Mouse (Mus musculus) midbrain, embryonic 16.5 days (tissue): ENCODE measurements around the gene Grik2. TPM values are rescaled to one million over a fixed set of nuclear protein-coding genes. Genes with fewer than 3 reads are reported as not detected.

Experiments
- ATAC-seq: fragments of 200-750 bp; cut with Nextera tagmentation; 2 replicates; pipeline ENCODE4 v1.8.0; 2017; ENCODE audit warnings: moderate TSS enrichment
- H3K27ac ChIP-seq: fragments of 300-500 bp; sonication (generic); 2 replicates; pipeline ENCODE4 v1.5.1; 2014; ENCODE audit warnings: mild to moderate bottlenecking, low read length, mixed read lengths
- H3K27me3 ChIP-seq: fragments of 300-500 bp; sonication (generic); 2 replicates; pipeline ENCODE4 v1.6.1; 2014; ENCODE audit warnings: low read depth, low read length, mixed read lengths; ENCODE audit not compliant: control insufficient read depth, insufficient read depth
- H3K36me3 ChIP-seq: fragments of 300-500 bp; sonication (generic); 2 replicates; pipeline ENCODE4 v1.6.1; 2014; ENCODE audit warnings: mild to moderate bottlenecking, low read length, moderate library complexity, mixed read lengths; ENCODE audit not compliant: control insufficient read depth, insufficient read depth
- H3K4me1 ChIP-seq: fragments of 300-500 bp; sonication (generic); 2 replicates; pipeline ENCODE4 v1.6.1; 2014; ENCODE audit warnings: mild to moderate bottlenecking, low read length, mixed read lengths; ENCODE audit not compliant: control insufficient read depth, insufficient read depth
- H3K4me2 ChIP-seq: fragments of 300-500 bp; sonication (generic); 2 replicates; pipeline ENCODE4 v1.6.1; 2014; ENCODE audit warnings: mild to moderate bottlenecking, low read length, mixed read lengths
- H3K4me3 ChIP-seq: fragments of 300-500 bp; sonication (generic); 2 replicates; pipeline ENCODE4 v1.5.1; 2014; ENCODE audit warnings: low read depth, mild to moderate bottlenecking, low read length, moderate library complexity, mixed read lengths
- H3K9ac ChIP-seq: fragments of 300-500 bp; sonication (generic); 2 replicates; pipeline ENCODE4 v1.6.1; 2014; ENCODE audit warnings: low read depth, low read length, mixed read lengths
- H3K9me3 ChIP-seq: fragments of 300-500 bp; sonication (generic); replicated peaks from 2 replicates; pipeline ENCODE4 v1.6.1; 2014; ENCODE audit warnings: mild to moderate bottlenecking, low read length, mixed read lengths; ENCODE audit not compliant: control insufficient read depth, poor library complexity, severe bottlenecking
- WGBS: fragments of 180-500 bp; shearing (Covaris S2); extraction: QIAGEN DNeasy Blood & Tissue Kit; methylation state at CpG from one replicate; pipeline ENCODE4 v1.1.7; 2014; 5-methylcytosine and 5-hydroxymethylcytosine counted together
- polyA plus RNA-seq: library from polyadenylated mRNA; unstranded; fragments of >200 nt; fragmentation: Nextera tagmentation; extraction: Ambion mirVana; gene quantifications from 2 replicates; pipeline ENCODE4 v1.2.1, GENCODE M21; 2015

Gene Grik2
- polyA plus RNA-seq, 1 experiment from 2014 or later, result 35.4 TPM

GRCm38 (mm10) chr10:49731841-49732240 lies 56.7 kb downstream of the Grik2 start:
- no peak for ATAC-seq
- no peaks in the 10 kb centered on the region for H3K36me3 ChIP-seq
- H3K4me1 ChIP-seq, result no peaks in the 10 kb centered on the region
- no peak overlapping the region for H3K9ac ChIP-seq
- H3K27me3 ChIP-seq, result no peaks in the 10 kb centered on the region
- 64% methylated on average over 2 of the region's 2 CpGs for WGBS
- no peak overlapping the region for H3K4me2 ChIP-seq
- no peak overlapping the region for H3K27ac ChIP-seq
- no peaks in the 10 kb centered on the region for H3K9me3 ChIP-seq
- H3K4me3 ChIP-seq, result no peak overlapping the region

- H3K9me3 ChIP-seq, result no peaks in the 10 kb centered on the region
Measured at GRCm38 (mm10) chr10:49723706-49724105, 64.9 kb downstream of the Grik2 start.

GRCm38 (mm10) chr10:49716856-49717255 lies 71.7 kb downstream of the Grik2 start:
- Histone ChIP-seq H3K4me1 (no peaks in the 10 kb centered on the region), H3K4me2 (no peak overlapping the region)
- ATAC-seq, result no peak

More at GRCm38 (mm10) chr10:49723706-49724105, 64.9 kb downstream of the Grik2 start:
- no peak overlapping the region for H3K9ac ChIP-seq
- H3K27ac ChIP-seq, result no peak overlapping the region
- no peaks in the 10 kb centered on the region for H3K27me3 ChIP-seq
- no peak for ATAC-seq
- H3K36me3 ChIP-seq, result no peaks in the 10 kb centered on the region
- no peak overlapping the region for H3K4me2 ChIP-seq
- WGBS, result 96% methylated on average over 2 of the region's 2 CpGs
- H3K4me3 ChIP-seq, result no peak overlapping the region
- H3K4me1 ChIP-seq, result no peaks in the 10 kb centered on the region

GRCm38 (mm10) chr10:49709748-49710147 lies 78.8 kb downstream of the Grik2 start:
- Histone ChIP-seq H3K27ac (no peak overlapping the region), H3K36me3 (no peaks in the 10 kb centered on the region), H3K4me2 (no peak overlapping the region), H3K4me3 (no peak overlapping the region), H3K4me1 (no peaks in the 10 kb centered on the region), H3K9me3 (no peaks in the 10 kb centered on the region), H3K9ac (no peak overlapping the region), H3K27me3 (no peaks in the 10 kb centered on the region)
- no peak for ATAC-seq
- WGBS, result 89% methylated on average over 3 of the region's 3 CpGs

More at GRCm38 (mm10) chr10:49716856-49717255, 71.7 kb downstream of the Grik2 start:
- WGBS, result 70% methylated on average over 5 of the region's 5 CpGs
- H3K4me3 ChIP-seq, result no peak overlapping the region
- H3K27ac ChIP-seq, result no peak overlapping the region
- no peak overlapping the region for H3K9ac ChIP-seq
- no peaks in the 10 kb centered on the region for H3K27me3 ChIP-seq
- no peaks in the 10 kb centered on the region for H3K9me3 ChIP-seq
- H3K36me3 ChIP-seq, result no peaks in the 10 kb centered on the region

- 92% methylated on average over 8 of the region's 8 CpGs for WGBS
- Histone ChIP-seq H3K4me3 (no peak overlapping the region), H3K27ac (no peak overlapping the region), H3K9ac (no peak overlapping the region), H3K27me3 (no peaks in the 10 kb centered on the region), H3K9me3 (no peaks in the 10 kb centered on the region), H3K4me2 (no peak overlapping the region), H3K4me1 (no peaks in the 10 kb centered on the region), H3K36me3 (no peaks in the 10 kb centered on the region)
- no peak for ATAC-seq
Measured at GRCm38 (mm10) chr10:49704446-49704845, 84.1 kb downstream of the Grik2 start.

- Histone ChIP-seq H3K27me3 (no peaks in the 10 kb centered on the region), H3K4me3 (no peak overlapping the region), H3K36me3 (no peaks in the 10 kb centered on the region), H3K27ac (no peak overlapping the region), H3K4me2 (no peak overlapping the region), H3K4me1 (0 out of 2 replicates have a peak, but pooled peaks cover 2% of the 10 kb centered on the region), H3K9me3 (no peaks in the 10 kb centered on the region), H3K9ac (no peak overlapping the region)
- no peak for ATAC-seq
- 46% methylated on average over 1 of the region's 1 CpGs for WGBS
Measured at GRCm38 (mm10) chr10:49652320-49652719, 136.2 kb downstream of the Grik2 start.

- Histone ChIP-seq H3K36me3 (no peaks in the 10 kb centered on the region), H3K9ac (no peak overlapping the region), H3K27me3 (no peaks in the 10 kb centered on the region), H3K4me1 (0 out of 2 replicates have a peak, but pooled peaks cover 2% of the 10 kb centered on the region), H3K27ac (no peak overlapping the region), H3K4me2 (no peak overlapping the region), H3K9me3 (no peaks in the 10 kb centered on the region), H3K4me3 (no peak overlapping the region)
- ATAC-seq, result no peak
- 90% methylated on average over 2 of the region's 2 CpGs for WGBS
Measured at GRCm38 (mm10) chr10:49647116-49647515, 141.4 kb downstream of the Grik2 start.

GRCm38 (mm10) chr10:49639901-49640300 lies 148.7 kb downstream of the Grik2 start:
- H3K27me3 ChIP-seq, result no peaks in the 10 kb centered on the region
- H3K4me2 ChIP-seq, result no peak overlapping the region
- ATAC-seq, result no peak
- H3K27ac ChIP-seq, result no peak overlapping the region
- peaks cover 5% of the 10 kb centered on the region for H3K4me1 ChIP-seq
- no peaks in the 10 kb centered on the region for H3K36me3 ChIP-seq
- WGBS, result 81% methylated on average over 2 of the region's 2 CpGs
- H3K4me3 ChIP-seq, result no peak overlapping the region
- H3K9me3 ChIP-seq, result no peaks in the 10 kb centered on the region
- no peak overlapping the region for H3K9ac ChIP-seq

- no peak overlapping the region for H3K4me3 ChIP-seq
- no peaks in the 10 kb centered on the region for H3K4me1 ChIP-seq
- H3K36me3 ChIP-seq, result no peaks in the 10 kb centered on the region
- WGBS, result 85% methylated on average over 3 of the region's 3 CpGs
- H3K9me3 ChIP-seq, result no peaks in the 10 kb centered on the region
- H3K9ac ChIP-seq, result no peak overlapping the region
- H3K4me2 ChIP-seq, result no peak overlapping the region
- no peaks in the 10 kb centered on the region for H3K27me3 ChIP-seq
- no peak overlapping the region; the same call in 1 of the 2 replicates for H3K27ac ChIP-seq
- no peak for ATAC-seq
Measured at GRCm38 (mm10) chr10:49623951-49624350, 164.6 kb downstream of the Grik2 start.
